Mouse (Mus musculus) midbrain, postnatal 0 days (tissue): ENCODE data around the gene Nrp1. TPM values are rescaled to one million over a fixed set of nuclear protein-coding genes. Genes with fewer than 3 reads are reported as not detected.

ENCODE experiments used
- ATAC-seq: fragments of 200-750 bp; cut with Nextera tagmentation; 2 replicates; pipeline ENCODE4 v1.8.0; 2017; ENCODE audit warnings: moderate number of reproducible peaks, mild to moderate bottlenecking, moderate TSS enrichment, moderate library complexity; ENCODE audit not compliant: low FRiP score
- DNase-seq: peaks from one replicate; pipeline ENCODE4 v3.0.0-alpha.2; 2015; ENCODE audit warnings: low spot score
- H3K27ac ChIP-seq: fragments of 300-500 bp; sonication (generic); 2 replicates; pipeline ENCODE4 v1.5.1; 2014; ENCODE audit warnings: low read depth, mild to moderate bottlenecking, low read length, mixed read lengths
- H3K27me3 ChIP-seq: fragments of 300-500 bp; sonication (generic); 2 replicates; pipeline ENCODE4 v1.6.1; 2014; ENCODE audit warnings: low read length, control low read depth, mixed read lengths; ENCODE audit not compliant: insufficient read depth
- H3K36me3 ChIP-seq: fragments of 300-500 bp; sonication (generic); 2 replicates; pipeline ENCODE4 v1.6.1; 2014; ENCODE audit warnings: low read length, control low read depth, mixed read lengths; ENCODE audit not compliant: insufficient read depth
- H3K4me1 ChIP-seq: fragments of 300-500 bp; sonication (generic); 2 replicates; pipeline ENCODE4 v1.6.1; 2014; ENCODE audit warnings: mild to moderate bottlenecking, control low read depth, antibody characterized with exemption, low read length, mixed read lengths; ENCODE audit not compliant: insufficient read depth
- H3K4me2 ChIP-seq: fragments of 300-500 bp; sonication (generic); 2 replicates; pipeline ENCODE4 v1.6.1; 2014; ENCODE audit warnings: low read depth, mild to moderate bottlenecking, low read length, mixed read lengths; ENCODE audit not compliant: poor library complexity, severe bottlenecking
- H3K4me3 ChIP-seq: fragments of 300-500 bp; sonication (generic); 2 replicates; pipeline ENCODE4 v1.5.1; 2014; ENCODE audit warnings: low read depth, mild to moderate bottlenecking, low read length, moderate library complexity
- H3K9ac ChIP-seq: fragments of 300-500 bp; sonication (generic); replicated peaks from 2 replicates; pipeline ENCODE4 v1.6.1; 2014; ENCODE audit warnings: mild to moderate bottlenecking, low read length, moderate library complexity, mixed read lengths; ENCODE audit not compliant: poor library complexity, severe bottlenecking
- H3K9me3 ChIP-seq: fragments of 300-500 bp; sonication (generic); 2 replicates; pipeline ENCODE4 v1.6.1; 2016; ENCODE audit warnings: low read length, control low read depth
- CTCF ChIP-seq: IDR thresholded peaks from 2 replicates; pipeline ENCODE4 v1.5.1; 2016; ENCODE audit warnings: antibody characterized with exemption, mild to moderate bottlenecking
- WGBS: fragments of 180-500 bp; shearing (Covaris S2); extraction: QIAGEN DNeasy Blood & Tissue Kit; methylation state at CpG from one replicate; pipeline ENCODE4 v1.1.7; 2014; 5-methylcytosine and 5-hydroxymethylcytosine counted together
- polyA plus RNA-seq: library from polyadenylated mRNA; unstranded; fragments of >200 nt; fragmentation: Nextera tagmentation; extraction: Ambion mirVana; gene quantifications from 2 replicates; pipeline ENCODE4 v1.2.1, GENCODE M21; 2015
- total RNA-seq: library from RNA; depleted of rRNA; stranded (reverse); fragments of >200 nt; gene quantifications from 2 replicates; pipeline ENCODE4 v1.2.3, GENCODE M21; 2014

The Nrp1 gene
- total and polyA plus RNA-seq, 2 experiments from 2014 or later: 57.9 to 59.3 TPM

DNA sequence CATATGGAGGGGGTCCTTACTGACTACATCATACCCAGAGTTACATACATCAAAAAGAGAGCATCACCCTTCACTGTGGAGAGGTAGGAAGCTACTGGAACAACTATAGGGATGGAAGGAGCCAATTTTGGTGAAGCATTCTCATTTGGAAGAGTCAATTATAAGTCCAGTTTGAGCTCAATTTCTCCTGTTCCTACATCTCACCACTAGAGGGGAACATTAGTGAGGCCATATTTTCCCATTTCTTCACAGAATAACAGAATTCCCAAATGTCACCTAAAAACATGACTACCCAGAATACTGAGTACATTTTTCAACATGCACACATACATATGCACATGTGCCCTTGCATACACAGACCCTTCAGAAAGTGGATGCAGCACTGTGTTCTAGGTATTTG lies 152.6 kb downstream of the Nrp1 start:
- TF ChIP-seq CTCF: peak; percentile 64
- ATAC-seq: no peak
- H3K27ac ChIP-seq: no peak overlapping the region

GRCm38 (mm10) chr8:128511732-128512131 lies 153.3 kb downstream of the Nrp1 start:
- 93% methylated on average over 1 of the region's 1 CpGs for WGBS
- no peak for DNase-seq
- H3K4me3 ChIP-seq: no peak overlapping the region
- no peak for ATAC-seq
- H3K9ac ChIP-seq: no peak overlapping the region
- H3K4me1 ChIP-seq: no peaks in the 10 kb centered on the region
- H3K36me3 ChIP-seq: no peaks in the 10 kb centered on the region
- no peak overlapping the region for H3K27ac ChIP-seq
- no peak for TF ChIP-seq CTCF
- H3K4me2 ChIP-seq: no peak overlapping the region
- no peaks in the 10 kb centered on the region for H3K9me3 ChIP-seq
- H3K27me3 ChIP-seq: no peaks in the 10 kb centered on the region

More for the DNA sequence above, 152.6 kb downstream of the Nrp1 start:
- H3K27me3 ChIP-seq: no peaks in the 10 kb centered on the region
- H3K36me3 ChIP-seq: no peaks in the 10 kb centered on the region
- H3K4me1 ChIP-seq: no peaks in the 10 kb centered on the region
- DNase-seq: no peak
- H3K9ac ChIP-seq: no peak overlapping the region
- no peak overlapping the region for H3K4me2 ChIP-seq
- no peaks in the 10 kb centered on the region for H3K9me3 ChIP-seq
- no peak overlapping the region for H3K4me3 ChIP-seq

- H3K27me3 ChIP-seq: no peaks in the 10 kb centered on the region
- peaks cover 9% of the 10 kb centered on the region; the same call in 1 of the 2 replicates for H3K4me1 ChIP-seq
- TF ChIP-seq CTCF: no peak
- ATAC-seq: no peak
- H3K27ac ChIP-seq: no peak overlapping the region
- H3K9ac ChIP-seq: no peak overlapping the region
- no peaks in the 10 kb centered on the region for H3K36me3 ChIP-seq
- no peak overlapping the region for H3K4me2 ChIP-seq
- WGBS: 90% methylated on average over 3 of the region's 3 CpGs
- no peaks in the 10 kb centered on the region for H3K9me3 ChIP-seq
- DNase-seq: no peak
- no peak overlapping the region for H3K4me3 ChIP-seq
These were observed 158.5 kb downstream of the Nrp1 start for GRCm38 (mm10) chr8:128516846-128517446.

- DNase-seq (no peak), ATAC-seq (no peak)
- H3K9ac ChIP-seq: no peak overlapping the region
- TF ChIP-seq CTCF: no peak
- 80% methylated on average over 4 of the region's 4 CpGs for WGBS
- H3K27me3 ChIP-seq: no peaks in the 10 kb centered on the region
- H3K4me1 ChIP-seq: peaks cover 9% of the 10 kb centered on the region; the same call in 1 of the 2 replicates
- no peak overlapping the region for H3K4me2 ChIP-seq
- no peak overlapping the region for H3K27ac ChIP-seq
- H3K4me3 ChIP-seq: no peak overlapping the region
- no peaks in the 10 kb centered on the region for H3K9me3 ChIP-seq
- H3K36me3 ChIP-seq: no peaks in the 10 kb centered on the region
These were observed 159.2 kb downstream of the Nrp1 start for GRCm38 (mm10) chr8:128517546-128518102.

- H3K27ac ChIP-seq: no peak overlapping the region
- no peaks in the 10 kb centered on the region for H3K9me3 ChIP-seq
- H3K4me2 ChIP-seq: no peak overlapping the region
- WGBS: 94% methylated on average over 1 of the region's 1 CpGs
- peaks cover 9% of the 10 kb centered on the region; the same call in 1 of the 2 replicates for H3K4me1 ChIP-seq
- no peak overlapping the region for H3K9ac ChIP-seq
- H3K36me3 ChIP-seq: no peaks in the 10 kb centered on the region
- TF ChIP-seq CTCF: peak; percentile 55
- DNase-seq (peak; percentile 32), ATAC-seq (no peak)
- no peaks in the 10 kb centered on the region for H3K27me3 ChIP-seq
- no peak overlapping the region for H3K4me3 ChIP-seq
These were observed 161.0 kb downstream of the Nrp1 start for GRCm38 (mm10) chr8:128519366-128519765.

DNA sequence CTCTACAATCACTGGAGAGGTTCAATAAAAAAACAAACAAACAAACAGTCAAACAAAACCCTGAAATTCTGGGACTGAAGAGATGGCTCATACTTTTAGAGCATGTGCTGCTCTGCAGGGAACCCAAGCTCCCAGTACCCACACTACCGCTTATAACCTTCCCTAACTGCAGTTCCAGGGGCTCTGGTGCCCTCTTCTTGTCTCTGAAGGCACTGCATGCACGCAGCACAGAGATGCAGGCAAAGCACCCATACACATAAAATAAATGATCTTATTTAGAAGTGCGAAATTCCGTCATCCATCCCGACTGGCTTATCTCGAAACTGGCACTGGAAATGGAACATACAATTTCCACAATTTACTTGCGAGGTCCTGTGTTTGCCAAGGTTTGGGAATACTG lies 165.4 kb downstream of the Nrp1 start:
- no peak for DNase-seq
- Histone ChIP-seq H3K27me3 (no peaks in the 10 kb centered on the region), H3K4me3 (no peak overlapping the region), H3K4me1 (peaks cover 9% of the 10 kb centered on the region; the same call in 1 of the 2 replicates), H3K4me2 (no peak overlapping the region), H3K27ac (no peak overlapping the region), H3K9ac (no peak overlapping the region), H3K9me3 (no peaks in the 10 kb centered on the region), H3K36me3 (no peaks in the 10 kb centered on the region)
- WGBS: 74% methylated on average over 7 of the region's 7 CpGs
- ATAC-seq: no peak
- peak; percentile 52 for TF ChIP-seq CTCF
